Mouse (Mus musculus): ENCODE results near the gene Ncam1. TPM values are rescaled to one million over a fixed set of nuclear protein-coding genes. Genes with fewer than 3 reads are reported as not detected.

The Ncam1 gene
- polyA plus RNA-seq, 1 experiment from 2014 or later, result 217 TPM

GRCm38 (mm10) chr9:49663927-49664320 lies 134.8 kb downstream of the Ncam1 start:
- H3K27me3 ChIP-seq, result no peaks in the 10 kb centered on the region
- no peaks in the 10 kb centered on the region; the same call in 1 of the 2 replicates for H3K36me3 ChIP-seq (ENCODE audit: poor library complexity, severe bottlenecking)
- H3K4me2 ChIP-seq, result no peak overlapping the region
- ATAC-seq, result no peak
- peaks cover 5% of the 10 kb centered on the region for H3K4me1 ChIP-seq
- no peak overlapping the region for H3K27ac ChIP-seq
- 92% methylated on average over 8 of the region's 8 CpGs for WGBS
- H3K4me3 ChIP-seq, result no peak overlapping the region
- no peak overlapping the region for H3K9ac ChIP-seq
- no peaks in the 10 kb centered on the region for H3K9me3 ChIP-seq (replicated peaks)

GRCm38 (mm10) chr9:49662958-49663926 lies 135.5 kb downstream of the Ncam1 start:
- H3K36me3 ChIP-seq (ENCODE audit: poor library complexity, severe bottlenecking), result no peaks in the 10 kb centered on the region; the same call in 1 of the 2 replicates
- no peaks in the 10 kb centered on the region for H3K27me3 ChIP-seq
- no peak overlapping the region for H3K27ac ChIP-seq
- no peak for ATAC-seq
- peaks cover 11% of the 10 kb centered on the region for H3K4me1 ChIP-seq
- WGBS, result 80% methylated on average over 8 of the region's 8 CpGs
- no peaks in the 10 kb centered on the region for H3K9me3 ChIP-seq (replicated peaks)
- H3K4me3 ChIP-seq, result no peak overlapping the region
- H3K9ac ChIP-seq, result no peak overlapping the region
- H3K4me2 ChIP-seq, result no peak overlapping the region

- Histone ChIP-seq H3K9ac (no peak overlapping the region), H3K9me3 (replicated peaks) (no peaks in the 10 kb centered on the region), H3K4me1 (peaks cover 15% of the 10 kb centered on the region), H3K27me3 (no peaks in the 10 kb centered on the region), H3K36me3 (ENCODE audit: poor library complexity, severe bottlenecking) (no peaks in the 10 kb centered on the region), H3K4me3 (no peak overlapping the region), H3K4me2 (no peak overlapping the region), H3K27ac (no peak overlapping the region)
- no peak for ATAC-seq
- WGBS, result 87% methylated on average over 2 of the region's 2 CpGs
Observed at GRCm38 (mm10) chr9:49661480-49661879, 137.2 kb downstream of the Ncam1 start.

GRCm38 (mm10) chr9:49658381-49658856 lies 140.3 kb downstream of the Ncam1 start:
- peaks cover 15% of the 10 kb centered on the region for H3K4me1 ChIP-seq
- H3K9me3 ChIP-seq (replicated peaks), result no peaks in the 10 kb centered on the region
- 19% methylated on average over 4 of the region's 4 CpGs for WGBS
- H3K4me3 ChIP-seq, result no peak overlapping the region
- no peak overlapping the region for H3K9ac ChIP-seq
- no peaks in the 10 kb centered on the region for H3K36me3 ChIP-seq (ENCODE audit: poor library complexity, severe bottlenecking)
- no peaks in the 10 kb centered on the region for H3K27me3 ChIP-seq
- H3K4me2 ChIP-seq, result no peak overlapping the region
- peak; percentile 66 for ATAC-seq
- H3K27ac ChIP-seq, result no peak overlapping the region; the same call in 1 of the 2 replicates

- no peak for ATAC-seq
- no peaks in the 10 kb centered on the region for H3K36me3 ChIP-seq (ENCODE audit: poor library complexity, severe bottlenecking)
- H3K4me1 ChIP-seq, result peaks cover 16% of the 10 kb centered on the region
- no peak overlapping the region for H3K4me3 ChIP-seq
- H3K27me3 ChIP-seq, result no peaks in the 10 kb centered on the region
- no peak overlapping the region for H3K4me2 ChIP-seq
- WGBS, result 76% methylated on average over 3 of the region's 3 CpGs
- no peaks in the 10 kb centered on the region for H3K9me3 ChIP-seq (replicated peaks)
- H3K9ac ChIP-seq, result no peak overlapping the region
- no peak overlapping the region for H3K27ac ChIP-seq
Observed at GRCm38 (mm10) chr9:49654470-49654869, 144.3 kb downstream of the Ncam1 start.

GRCm38 (mm10) chr9:49653478-49654245 lies 145.1 kb downstream of the Ncam1 start:
- Histone ChIP-seq H3K4me1 (peaks cover 12% of the 10 kb centered on the region), H3K36me3 (ENCODE audit: poor library complexity, severe bottlenecking) (no peaks in the 10 kb centered on the region), H3K27ac (no peak overlapping the region), H3K4me2 (no peak overlapping the region), H3K9me3 (replicated peaks) (no peaks in the 10 kb centered on the region), H3K4me3 (no peak overlapping the region), H3K27me3 (no peaks in the 10 kb centered on the region), H3K9ac (no peak overlapping the region)
- 63% methylated on average over 9 of the region's 9 CpGs for WGBS
- no peak for ATAC-seq

GRCm38 (mm10) chr9:49644296-49644695 lies 154.4 kb downstream of the Ncam1 start:
- no peaks in the 10 kb centered on the region for H3K27me3 ChIP-seq
- no peak overlapping the region for H3K4me3 ChIP-seq
- H3K4me1 ChIP-seq, result peaks cover 7% of the 10 kb centered on the region; the same call in 1 of the 2 replicates
- no peaks in the 10 kb centered on the region for H3K9me3 ChIP-seq (replicated peaks)
- 96% methylated on average over 2 of the region's 2 CpGs for WGBS
- no peak overlapping the region for H3K27ac ChIP-seq
- H3K36me3 ChIP-seq (ENCODE audit: poor library complexity, severe bottlenecking), result peaks cover 12% of the 10 kb centered on the region; the same call in 1 of the 2 replicates
- H3K4me2 ChIP-seq, result no peak overlapping the region
- ATAC-seq, result no peak
- H3K9ac ChIP-seq, result no peak overlapping the region

- Histone ChIP-seq H3K4me2 (no peak overlapping the region), H3K9me3 (replicated peaks) (no peaks in the 10 kb centered on the region), H3K36me3 (ENCODE audit: poor library complexity, severe bottlenecking) (peaks cover 10% of the 10 kb centered on the region; the same call in 1 of the 2 replicates), H3K4me3 (no peak overlapping the region), H3K27ac (no peak overlapping the region), H3K27me3 (no peaks in the 10 kb centered on the region), H3K9ac (no peak overlapping the region), H3K4me1 (peaks cover 24% of the 10 kb centered on the region)
- 83% methylated on average over 3 of the region's 3 CpGs for WGBS
- no peak for ATAC-seq
Observed at GRCm38 (mm10) chr9:49640764-49641163, 158.0 kb downstream of the Ncam1 start.

- no peak overlapping the region for H3K27ac ChIP-seq
- H3K4me1 ChIP-seq, result peaks cover 27% of the 10 kb centered on the region
- no peak overlapping the region for H3K4me3 ChIP-seq
- no peak for ATAC-seq
- WGBS, result 56% methylated on average over 8 of the region's 8 CpGs
- peaks cover 10% of the 10 kb centered on the region; the same call in 1 of the 2 replicates for H3K36me3 ChIP-seq (ENCODE audit: poor library complexity, severe bottlenecking)
- H3K9ac ChIP-seq, result no peak overlapping the region
- no peaks in the 10 kb centered on the region for H3K27me3 ChIP-seq
- H3K9me3 ChIP-seq (replicated peaks), result no peaks in the 10 kb centered on the region
- no peak overlapping the region for H3K4me2 ChIP-seq
Observed at GRCm38 (mm10) chr9:49640142-49640541, 158.6 kb downstream of the Ncam1 start.

- no peak overlapping the region for H3K9ac ChIP-seq
- peaks cover 10% of the 10 kb centered on the region; the same call in 1 of the 2 replicates for H3K36me3 ChIP-seq (ENCODE audit: poor library complexity, severe bottlenecking)
- H3K27ac ChIP-seq, result no peak overlapping the region
- no peak overlapping the region for H3K4me3 ChIP-seq
- no peaks in the 10 kb centered on the region for H3K27me3 ChIP-seq
- ATAC-seq, result no peak
- H3K4me2 ChIP-seq, result no peak overlapping the region
- no peaks in the 10 kb centered on the region for H3K9me3 ChIP-seq (replicated peaks)
- peaks cover 27% of the 10 kb centered on the region for H3K4me1 ChIP-seq
Observed at GRCm38 (mm10) chr9:49637955-49638354, 160.8 kb downstream of the Ncam1 start.

- Histone ChIP-seq H3K27ac (peak overlapping the region; percentile 36), H3K4me1 (peaks cover 27% of the 10 kb centered on the region), H3K36me3 (ENCODE audit: poor library complexity, severe bottlenecking) (peaks cover 7% of the 10 kb centered on the region; the same call in 1 of the 2 replicates), H3K4me2 (no peak overlapping the region), H3K27me3 (no peaks in the 10 kb centered on the region), H3K9me3 (replicated peaks) (no peaks in the 10 kb centered on the region), H3K9ac (0 out of 2 replicates have a peak overlapping the region, but pooled peaks have one; percentile 18), H3K4me3 (no peak overlapping the region)
- ATAC-seq, result no peak
- 62% methylated on average over 11 of the region's 11 CpGs for WGBS
Observed at GRCm38 (mm10) chr9:49635668-49636326, 162.9 kb downstream of the Ncam1 start.

Data from forebrain, embryonic 13.5 days (tissue).